Mouse (Mus musculus) intestine, embryonic 16.5 days (tissue): ENCODE measurements around the gene Mtx3. TPM values are rescaled to one million over a fixed set of nuclear protein-coding genes. Genes with fewer than 3 reads are reported as not detected.

Experiments
- ATAC-seq: fragments of 200-750 bp; cut with Nextera tagmentation; 2 replicates; pipeline ENCODE4 v1.8.0; 2017; ENCODE audit warnings: moderate TSS enrichment, moderate library complexity
- H3K27ac ChIP-seq: fragments of 300-500 bp; sonication (generic); 2 replicates; pipeline ENCODE4 v1.5.1; 2014; ENCODE audit warnings: mild to moderate bottlenecking, low read length
- H3K27me3 ChIP-seq: fragments of 300-500 bp; sonication (generic); replicated peaks from 2 replicates; pipeline ENCODE4 v1.6.1; 2014; ENCODE audit warnings: low read length, control low read depth, mixed read lengths; ENCODE audit not compliant: control insufficient read depth, insufficient read depth
- H3K36me3 ChIP-seq: fragments of 300-500 bp; sonication (generic); 2 replicates; pipeline ENCODE4 v1.6.1; 2014; ENCODE audit warnings: low read length, control low read depth; ENCODE audit not compliant: control insufficient read depth, insufficient read depth
- H3K4me1 ChIP-seq: fragments of 300-500 bp; sonication (generic); 2 replicates; pipeline ENCODE4 v1.6.1; 2014; ENCODE audit warnings: low read length, control low read depth, mixed read lengths; ENCODE audit not compliant: control insufficient read depth, insufficient read depth
- H3K4me2 ChIP-seq: fragments of 300-500 bp; sonication (generic); 2 replicates; pipeline ENCODE4 v1.6.1; 2014; ENCODE audit warnings: low read depth, low read length, control low read depth
- H3K4me3 ChIP-seq: fragments of 300-500 bp; sonication (generic); 2 replicates; pipeline ENCODE4 v1.5.1; 2014; ENCODE audit warnings: mild to moderate bottlenecking, low read length
- H3K9ac ChIP-seq: fragments of 300-500 bp; sonication (generic); 2 replicates; pipeline ENCODE4 v1.6.1; 2014; ENCODE audit warnings: low read depth, low read length
- H3K9me3 ChIP-seq: fragments of 300-500 bp; sonication (generic); 2 replicates; pipeline ENCODE4 v1.6.1; 2016; ENCODE audit warnings: low read length, control low read depth; ENCODE audit not compliant: control insufficient read depth
- WGBS: fragments of 180-500 bp; shearing (Covaris S2); extraction: QIAGEN DNeasy Blood & Tissue Kit; methylation state at CpG from one replicate; pipeline ENCODE4 v1.1.7; 2014; 5-methylcytosine and 5-hydroxymethylcytosine counted together
- polyA plus RNA-seq: library from polyadenylated mRNA; unstranded; fragments of >200 nt; fragmentation: Nextera tagmentation; extraction: Ambion mirVana; gene quantifications from 2 replicates; pipeline ENCODE4 v1.2.1, GENCODE M21; 2015

Mtx3 gene
- polyA plus RNA-seq, 1 experiment from 2014 or later: 3.1 TPM

DNA sequence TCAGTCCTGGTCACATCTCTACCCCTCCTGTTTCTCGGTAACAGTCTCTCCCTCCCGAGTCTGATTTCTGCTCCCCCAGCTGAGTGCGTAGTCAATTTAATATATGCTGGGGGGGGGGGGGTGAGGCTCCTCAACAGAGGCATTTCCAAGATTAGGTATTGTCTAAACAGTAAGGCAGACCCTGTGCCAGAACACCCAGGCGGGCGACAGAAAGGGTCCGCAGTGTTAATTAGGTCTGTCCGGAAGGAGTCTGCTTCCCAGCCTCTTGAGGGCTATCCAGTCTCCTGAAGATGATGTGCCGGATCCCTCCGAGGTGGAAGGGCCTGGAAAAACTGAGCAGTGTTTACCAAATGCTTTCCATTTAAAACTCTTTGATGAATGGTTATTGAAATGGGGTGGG lies 35.4 kb downstream of the Mtx3 start:
- H3K4me1 ChIP-seq: no peaks in the 10 kb centered on the region
- no peaks in the 10 kb centered on the region for H3K9me3 ChIP-seq
- H3K4me3 ChIP-seq: no peak overlapping the region
- no peak for ATAC-seq
- no peak overlapping the region for H3K4me2 ChIP-seq
- H3K27me3 ChIP-seq: no peaks in the 10 kb centered on the region
- WGBS: 51% methylated on average over 9 of the region's 9 CpGs
- H3K9ac ChIP-seq: no peak overlapping the region
- H3K36me3 ChIP-seq: no peaks in the 10 kb centered on the region
- no peak overlapping the region for H3K27ac ChIP-seq

DNA sequence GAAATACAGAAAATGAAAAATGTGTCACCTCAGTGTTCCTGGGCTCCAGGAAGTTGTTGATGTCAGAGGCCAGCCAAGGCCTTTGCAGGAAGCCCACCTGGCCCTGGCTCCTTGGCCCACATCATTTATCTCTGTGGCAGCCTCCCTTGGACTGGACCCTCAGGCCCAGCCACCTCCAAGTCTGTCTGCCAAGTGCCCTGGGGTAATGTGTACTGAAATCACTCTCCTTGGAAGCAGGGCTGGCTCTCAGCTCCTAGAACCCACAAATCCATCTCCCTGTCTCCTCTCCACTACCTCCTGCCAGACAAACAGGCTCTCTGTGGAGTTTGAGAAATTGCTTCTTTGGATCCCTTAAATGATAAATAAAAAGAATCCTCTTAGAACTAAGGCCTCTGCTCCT lies 36.0 kb downstream of the Mtx3 start:
- no peak overlapping the region for H3K27ac ChIP-seq

DNA sequence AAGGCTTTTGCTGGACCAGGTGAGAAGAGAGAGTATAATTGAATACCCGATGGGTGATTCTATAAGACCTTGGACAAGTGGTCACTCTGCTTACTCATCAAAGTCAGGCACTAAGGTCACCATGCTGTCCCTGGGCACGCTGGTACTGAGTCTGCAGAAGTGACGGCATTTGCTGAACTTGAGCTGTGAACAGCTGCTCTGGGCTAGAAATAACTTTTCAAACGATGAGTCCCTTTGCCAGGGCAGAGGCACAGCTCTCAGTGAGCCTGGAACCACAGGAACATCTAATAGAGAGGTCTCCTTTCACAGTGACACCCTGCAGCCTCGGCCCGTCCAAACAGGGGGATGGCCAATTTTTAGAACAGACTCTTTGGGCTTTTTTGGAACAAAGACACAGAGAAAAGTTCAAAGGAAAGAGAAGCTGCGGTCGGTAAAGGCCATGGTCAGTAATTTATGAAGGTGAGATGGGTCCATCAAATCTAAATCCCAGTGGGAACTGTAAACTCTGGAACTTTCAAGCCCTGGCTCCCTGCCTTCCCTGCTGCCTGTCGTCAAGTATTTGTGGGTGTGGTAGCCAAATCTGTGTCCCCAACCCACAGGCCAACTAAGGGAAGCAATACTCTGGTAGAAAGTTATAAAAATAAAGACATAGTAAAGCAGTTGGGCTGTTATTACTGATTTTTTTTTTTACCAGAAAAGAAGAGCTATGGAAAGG lies 37.9 kb downstream of the Mtx3 start:
- 80% methylated on average over 9 of the region's 9 CpGs for WGBS
- H3K9me3 ChIP-seq: no peaks in the 10 kb centered on the region
- ATAC-seq: no peak
- no peak overlapping the region for H3K9ac ChIP-seq
- H3K27ac ChIP-seq: no peak overlapping the region
- H3K36me3 ChIP-seq: no peaks in the 10 kb centered on the region
- no peak overlapping the region for H3K4me3 ChIP-seq
- no peaks in the 10 kb centered on the region for H3K27me3 ChIP-seq
- no peaks in the 10 kb centered on the region for H3K4me1 ChIP-seq
- H3K4me2 ChIP-seq: no peak overlapping the region

More for the DNA sequence above, 36.0 kb downstream of the Mtx3 start:
- H3K4me1 ChIP-seq: no peaks in the 10 kb centered on the region
- H3K9ac ChIP-seq: no peak overlapping the region
- no peaks in the 10 kb centered on the region for H3K36me3 ChIP-seq
- H3K27me3 ChIP-seq: no peaks in the 10 kb centered on the region
- H3K4me3 ChIP-seq: no peak overlapping the region
- no peaks in the 10 kb centered on the region for H3K9me3 ChIP-seq
- ATAC-seq: no peak
- H3K4me2 ChIP-seq: no peak overlapping the region

DNA sequence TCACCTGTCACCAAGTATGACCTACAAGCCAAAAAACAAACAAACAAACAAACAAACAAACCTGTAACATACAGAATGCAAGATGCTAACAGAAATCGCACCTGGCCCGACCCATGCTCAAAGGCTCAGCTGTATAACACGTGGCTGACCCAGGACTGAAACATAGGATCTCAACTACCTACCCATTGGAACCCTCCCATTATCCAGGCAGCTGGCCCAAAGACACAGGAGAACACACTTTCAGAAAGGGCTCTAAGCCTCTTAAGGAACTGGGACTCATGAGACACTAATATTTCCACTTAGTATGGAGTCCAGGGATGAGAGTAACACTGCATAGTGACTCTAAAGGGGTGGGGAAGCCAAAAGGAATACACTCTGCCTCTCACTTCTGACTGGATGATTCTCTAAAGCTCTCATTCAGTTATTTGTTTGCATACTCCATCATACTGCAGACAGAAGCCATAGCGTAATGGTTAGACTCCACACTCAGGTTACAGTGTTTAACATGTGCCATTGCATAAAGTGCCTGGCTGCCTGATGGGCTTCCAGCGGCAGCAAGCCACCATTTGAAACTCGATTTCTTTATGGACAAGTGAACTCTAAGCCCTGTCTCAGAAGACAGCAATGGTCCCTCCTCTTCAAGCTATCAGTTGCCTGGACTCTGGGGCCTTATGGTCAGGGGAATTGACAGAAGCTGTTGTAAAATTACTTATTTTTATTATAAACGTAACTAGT lies 38.6 kb downstream of the Mtx3 start:
- Histone ChIP-seq H3K4me2 (no peak overlapping the region), H3K4me3 (no peak overlapping the region), H3K36me3 (no peaks in the 10 kb centered on the region), H3K9ac (no peak overlapping the region), H3K4me1 (no peaks in the 10 kb centered on the region), H3K9me3 (no peaks in the 10 kb centered on the region), H3K27ac (no peak overlapping the region), H3K27me3 (no peaks in the 10 kb centered on the region)
- ATAC-seq: no peak
- 81% methylated on average over 7 of the region's 7 CpGs for whole genome bisulfite sequencing

DNA sequence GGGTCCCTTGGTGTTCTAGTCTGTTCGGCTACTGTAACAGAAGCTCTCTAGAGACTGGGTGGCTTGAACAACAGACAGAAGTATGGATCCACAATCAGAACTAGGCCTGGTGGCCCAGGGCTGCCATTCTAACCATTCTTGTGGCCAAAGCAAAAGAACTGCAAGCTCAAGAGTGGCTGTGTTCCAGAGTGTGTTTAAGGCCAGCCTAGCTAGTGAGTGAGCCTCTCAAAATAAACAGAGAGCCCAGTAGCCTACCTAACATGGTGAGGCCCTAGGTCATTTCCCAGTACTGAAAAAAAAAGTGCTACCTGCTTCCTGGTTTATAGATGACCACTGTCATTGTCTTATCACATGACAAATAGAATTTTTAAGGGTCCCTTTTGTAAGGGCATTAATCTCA lies 39.6 kb downstream of the Mtx3 start:
- H3K27ac ChIP-seq: no peak overlapping the region
- no peaks in the 10 kb centered on the region for H3K27me3 ChIP-seq
- H3K4me1 ChIP-seq: no peaks in the 10 kb centered on the region
- H3K9ac ChIP-seq: no peak overlapping the region
- no peaks in the 10 kb centered on the region for H3K36me3 ChIP-seq
- H3K4me2 ChIP-seq: no peak overlapping the region
- no peaks in the 10 kb centered on the region for H3K9me3 ChIP-seq
- WGBS: 77% methylated on average over 1 of the region's 1 CpGs
- H3K4me3 ChIP-seq: no peak overlapping the region
- ATAC-seq: no peak

DNA sequence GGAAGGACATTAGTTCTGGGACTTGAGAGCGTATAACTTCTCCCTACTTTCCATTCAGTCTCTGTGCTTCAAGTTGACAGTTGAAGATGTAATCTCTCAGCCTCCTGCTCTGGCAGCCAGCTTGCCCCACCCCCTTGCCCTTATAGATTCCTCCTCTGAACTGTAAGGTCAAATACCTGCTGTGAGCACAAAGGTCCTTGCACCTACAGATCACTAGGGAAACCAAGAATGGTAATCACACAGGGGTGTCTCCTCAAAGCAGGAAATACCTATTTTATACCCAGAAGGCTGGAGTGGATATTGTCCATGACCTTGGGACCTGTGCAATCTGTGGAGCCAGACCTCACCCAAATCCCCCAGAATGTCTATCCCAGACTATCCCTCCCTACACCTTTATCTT lies 40.4 kb downstream of the Mtx3 start:
- WGBS: 80% methylated on average over 1 of the region's 1 CpGs
- H3K27me3 ChIP-seq: no peaks in the 10 kb centered on the region
- H3K4me3 ChIP-seq: no peak overlapping the region
- peak; percentile 91 for ATAC-seq
- H3K9me3 ChIP-seq: no peaks in the 10 kb centered on the region
- no peak overlapping the region for H3K27ac ChIP-seq
- H3K4me2 ChIP-seq: no peak overlapping the region
- H3K36me3 ChIP-seq: no peaks in the 10 kb centered on the region
- no peak overlapping the region for H3K9ac ChIP-seq
- no peaks in the 10 kb centered on the region for H3K4me1 ChIP-seq

DNA sequence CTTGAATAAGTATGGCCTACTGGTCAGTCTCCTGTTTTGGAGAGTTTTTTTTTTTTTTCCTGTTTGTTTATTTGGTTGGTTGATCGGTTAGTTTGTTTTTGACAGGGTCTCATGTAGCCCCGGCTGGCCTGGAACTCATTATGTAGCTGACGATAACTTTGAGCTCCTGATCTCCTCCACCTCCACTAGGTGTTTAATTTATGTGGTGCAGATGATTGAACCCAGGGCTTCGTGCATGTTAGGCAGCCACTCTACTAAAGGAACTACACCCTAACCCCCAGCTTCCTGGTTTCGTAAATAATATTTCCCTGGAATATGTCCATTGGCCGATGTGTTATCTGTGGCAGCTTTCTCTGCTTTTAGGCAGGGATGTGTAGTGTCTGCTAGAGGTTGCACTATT lies 54.5 kb downstream of the Mtx3 start:
- no peak overlapping the region for H3K4me3 ChIP-seq

DNA sequence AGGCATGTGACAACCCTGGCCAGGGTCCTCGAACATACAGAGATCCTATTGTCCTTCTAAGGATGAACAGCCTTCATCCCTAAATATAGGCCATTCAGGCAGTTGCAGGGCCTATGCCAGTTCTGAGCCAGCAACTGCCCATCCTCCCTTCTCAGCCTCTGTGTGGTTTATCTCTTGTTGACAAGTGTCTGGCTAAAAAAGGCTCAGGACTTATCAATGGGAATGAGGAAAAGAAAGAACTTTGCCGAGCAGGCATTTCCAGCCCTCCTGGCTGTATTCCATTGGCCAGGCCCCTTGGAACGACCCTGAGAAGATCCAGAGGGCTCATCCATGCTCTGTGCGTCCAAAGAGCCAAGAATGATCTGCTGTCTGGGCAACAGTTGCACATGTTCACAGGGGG lies 58.7 kb downstream of the Mtx3 start:
- no peak overlapping the region for H3K9ac ChIP-seq
- no peaks in the 10 kb centered on the region for H3K9me3 ChIP-seq
- no peak overlapping the region for H3K4me3 ChIP-seq
- no peaks in the 10 kb centered on the region for H3K4me1 ChIP-seq
- H3K4me2 ChIP-seq: no peak overlapping the region
- 47% methylated on average over 4 of the region's 4 CpGs for WGBS
- no peak for ATAC-seq
- no peaks in the 10 kb centered on the region for H3K27me3 ChIP-seq
- H3K36me3 ChIP-seq: no peaks in the 10 kb centered on the region
- no peak overlapping the region for H3K27ac ChIP-seq

More for the DNA sequence above, 54.5 kb downstream of the Mtx3 start:
- Histone ChIP-seq H3K9me3 (no peaks in the 10 kb centered on the region), H3K4me1 (no peaks in the 10 kb centered on the region), H3K27me3 (no peaks in the 10 kb centered on the region), H3K9ac (no peak overlapping the region), H3K27ac (no peak overlapping the region), H3K36me3 (no peaks in the 10 kb centered on the region), H3K4me2 (no peak overlapping the region)
- 74% methylated on average over 6 of the region's 6 CpGs for WGBS
- no peak for ATAC-seq

DNA sequence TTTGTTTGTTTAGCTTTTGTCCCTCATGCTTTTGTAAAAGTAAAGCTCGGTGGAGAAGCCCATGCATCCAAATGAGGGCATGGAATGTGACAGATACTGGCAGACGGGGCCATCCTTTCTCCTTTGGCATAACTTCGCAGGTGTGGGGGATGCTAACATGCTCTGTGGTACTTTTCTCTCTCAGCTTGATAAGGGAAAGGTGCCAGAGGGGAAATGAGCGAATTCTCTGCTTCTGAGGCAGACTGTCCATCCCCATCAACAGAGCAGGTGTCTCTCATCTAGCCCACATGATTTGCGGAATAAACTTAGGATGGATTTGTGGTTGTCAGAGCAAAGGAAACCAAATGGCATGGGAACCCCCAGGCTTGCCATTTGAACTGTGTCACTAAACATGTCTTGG lies 61.4 kb downstream of the Mtx3 start:
- no peaks in the 10 kb centered on the region for H3K27me3 ChIP-seq
- no peaks in the 10 kb centered on the region for H3K36me3 ChIP-seq
- H3K9ac ChIP-seq: no peak overlapping the region
- no peak for ATAC-seq
- no peak overlapping the region for H3K4me3 ChIP-seq
- WGBS: 83% methylated on average over 5 of the region's 5 CpGs
- H3K4me1 ChIP-seq: no peaks in the 10 kb centered on the region
- H3K9me3 ChIP-seq: no peaks in the 10 kb centered on the region
- H3K4me2 ChIP-seq: no peak overlapping the region
- H3K27ac ChIP-seq: no peak overlapping the region
